Mouse (Mus musculus): ENCODE measurements at regions not wholly inside any gene's neighbourhood (a gene's known extent, or its start where the extent isn't known, plus 50 kb on each side); places are given as distances from the start of the nearest gene placed in this dataset.
"Not testable (repeated sequence)": the region's sequence is repeated elsewhere in the genome, so short reads cannot be mapped to it uniquely, and the experiment has no call there.

DNA sequence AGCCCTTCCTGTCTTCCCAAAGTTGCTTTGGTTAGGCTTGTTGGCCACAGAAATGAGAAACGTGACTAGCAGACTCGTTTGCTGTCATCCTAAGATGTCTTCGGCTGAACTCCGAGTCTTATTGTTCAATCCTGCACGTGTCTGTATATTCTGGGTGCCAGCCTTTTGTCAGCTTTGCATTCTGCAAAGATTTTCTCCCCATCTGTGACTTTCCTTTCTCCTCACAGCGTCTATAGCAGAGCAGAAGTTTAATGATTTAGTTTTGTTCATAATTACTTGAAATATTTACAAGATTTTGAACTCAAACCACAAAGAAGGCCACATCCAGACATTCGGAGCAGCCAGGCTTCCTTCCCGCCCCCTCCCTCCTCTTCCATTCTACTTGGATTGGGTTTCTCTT is 152.5 kb downstream of the Kif26a start:
- Histone ChIP-seq H3K4me3 (replicated peaks; ENCODE audit: insufficient read depth, low read depth, low read length) (no peak overlapping the region), H3K27me3 (ENCODE audit: control insufficient read depth, insufficient read depth, low read length) (peaks cover 2% of the 10 kb centered on the region; the same call in 1 of the 2 replicates), H3K27ac (ENCODE audit: insufficient read depth, low read length) (no peak overlapping the region), H3K4me1 (ENCODE audit: control insufficient read depth, insufficient read depth, low read length) (peaks cover 13% of the 10 kb centered on the region)
- no peak for DNase-seq
- 84% methylated on average over 8 of the region's 8 CpGs for WGBS
- TF ChIP-seq POLR2A (IDR thresholded peaks at IDR 0.05; ENCODE audit: borderline replicate concordance, insufficient read depth, low read length) = no peak
- no peak for TF ChIP-seq CTCF (IDR thresholded peaks at IDR 0.05; ENCODE audit: borderline replicate concordance, insufficient read depth, low read depth, low read length)

GRCm38 (mm10) chr12:112299089-112299488 is 153.1 kb downstream of the Kif26a start:
- Histone ChIP-seq H3K27me3 (ENCODE audit: control insufficient read depth, insufficient read depth, low read length) (peaks cover 2% of the 10 kb centered on the region; the same call in 1 of the 2 replicates), H3K4me1 (ENCODE audit: control insufficient read depth, insufficient read depth, low read length) (peaks cover 13% of the 10 kb centered on the region), H3K4me3 (replicated peaks; ENCODE audit: insufficient read depth, low read depth, low read length) (no peak overlapping the region), H3K27ac (ENCODE audit: insufficient read depth, low read length) (no peak overlapping the region)
- DNase-seq = no peak
- 60% methylated on average over 5 of the region's 5 CpGs for WGBS
- TF ChIP-seq POLR2A (IDR thresholded peaks at IDR 0.05; ENCODE audit: borderline replicate concordance, insufficient read depth, low read length) (no peak), CTCF (IDR thresholded peaks at IDR 0.05; ENCODE audit: borderline replicate concordance, insufficient read depth, low read depth, low read length) (no peak)

DNA sequence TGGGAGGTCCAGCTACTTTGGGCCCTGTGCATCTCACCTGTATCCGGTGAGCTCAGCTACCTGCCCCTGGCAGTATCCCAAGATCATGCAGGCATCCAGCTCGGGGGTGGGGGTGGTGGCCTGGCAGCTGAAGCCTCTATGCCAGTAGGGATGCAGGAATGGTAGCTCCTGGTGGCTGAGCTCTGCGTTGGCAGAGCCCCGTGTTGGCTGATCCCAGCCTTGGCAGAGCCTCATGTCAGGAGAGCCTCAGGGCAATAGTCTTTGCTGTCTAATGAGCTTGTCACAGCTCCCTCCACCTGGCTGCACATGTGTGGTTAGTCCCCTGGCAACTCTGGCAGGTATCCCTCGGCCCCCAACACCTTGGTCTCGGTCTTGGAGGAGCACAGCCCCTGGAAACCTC is 153.6 kb downstream of the Kif26a start:
- H3K27ac ChIP-seq (ENCODE audit: insufficient read depth, low read length) = no peak overlapping the region
- TF ChIP-seq CTCF (IDR thresholded peaks at IDR 0.05; ENCODE audit: borderline replicate concordance, insufficient read depth, low read depth, low read length) = peak; percentile 3; the same call in 1 of the 2 replicates
- no peak for TF ChIP-seq POLR2A (IDR thresholded peaks at IDR 0.05; ENCODE audit: borderline replicate concordance, insufficient read depth, low read length)

DNA sequence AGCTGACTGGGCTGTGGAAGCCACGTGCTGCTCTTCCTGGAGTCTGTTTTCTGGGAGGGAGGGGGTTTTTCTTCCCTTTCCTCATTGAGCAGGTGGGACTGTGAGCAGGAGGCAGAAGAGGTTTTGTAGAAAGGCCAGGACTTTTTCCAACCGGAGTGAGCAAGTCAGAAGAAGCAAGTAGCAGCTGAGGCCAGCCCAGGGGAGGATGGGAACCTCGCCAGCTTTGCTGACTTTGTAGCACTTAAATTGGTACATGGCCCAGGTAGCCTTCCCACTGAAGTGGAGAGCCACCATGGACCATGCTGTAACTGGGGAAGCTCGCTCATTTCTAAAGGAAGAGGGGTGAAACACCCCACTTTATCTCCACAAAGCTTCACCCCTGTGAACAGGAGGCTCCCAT is 154.1 kb downstream of the Kif26a start:
- peaks cover 13% of the 10 kb centered on the region for H3K4me1 ChIP-seq (ENCODE audit: control insufficient read depth, insufficient read depth, low read length)
- TF ChIP-seq POLR2A (IDR thresholded peaks at IDR 0.05; ENCODE audit: borderline replicate concordance, insufficient read depth, low read length) (no peak), CTCF (IDR thresholded peaks at IDR 0.05; ENCODE audit: borderline replicate concordance, insufficient read depth, low read depth, low read length) (no peak)
- no peak for DNase-seq
- no peak overlapping the region for H3K27ac ChIP-seq (ENCODE audit: insufficient read depth, low read length)
- 38% methylated on average over 4 of the region's 4 CpGs for WGBS
- no peak overlapping the region for H3K4me3 ChIP-seq (replicated peaks; ENCODE audit: insufficient read depth, low read depth, low read length)
- peaks cover 2% of the 10 kb centered on the region; the same call in 1 of the 2 replicates for H3K27me3 ChIP-seq (ENCODE audit: control insufficient read depth, insufficient read depth, low read length)

More for the DNA sequence above, 153.6 kb downstream of the Kif26a start:
- WGBS = 7% methylated on average over 6 of the region's 6 CpGs
- peaks cover 2% of the 10 kb centered on the region; the same call in 1 of the 2 replicates for H3K27me3 ChIP-seq (ENCODE audit: control insufficient read depth, insufficient read depth, low read length)
- no peak overlapping the region for H3K4me3 ChIP-seq (replicated peaks; ENCODE audit: insufficient read depth, low read depth, low read length)
- peak; percentile 27 to 46 for DNase-seq
- H3K4me1 ChIP-seq (ENCODE audit: control insufficient read depth, insufficient read depth, low read length) = peaks cover 13% of the 10 kb centered on the region

- 33% methylated on average over 13 of the region's 13 CpGs for WGBS
- Histone ChIP-seq H3K27ac (ENCODE audit: insufficient read depth, low read length) (no peak overlapping the region), H3K27me3 (ENCODE audit: control insufficient read depth, insufficient read depth, low read length) (peaks cover 2% of the 10 kb centered on the region; the same call in 1 of the 2 replicates), H3K4me3 (replicated peaks; ENCODE audit: insufficient read depth, low read depth, low read length) (no peak overlapping the region), H3K4me1 (ENCODE audit: control insufficient read depth, insufficient read depth, low read length) (peaks cover 13% of the 10 kb centered on the region)
- no peak for DNase-seq
- TF ChIP-seq POLR2A (IDR thresholded peaks at IDR 0.05; ENCODE audit: borderline replicate concordance, insufficient read depth, low read length) (no peak), CTCF (IDR thresholded peaks at IDR 0.05; ENCODE audit: borderline replicate concordance, insufficient read depth, low read depth, low read length) (no peak)
These were observed 155.4 kb downstream of the Kif26a start for GRCm38 (mm10) chr12:112301411-112301891.

DNA sequence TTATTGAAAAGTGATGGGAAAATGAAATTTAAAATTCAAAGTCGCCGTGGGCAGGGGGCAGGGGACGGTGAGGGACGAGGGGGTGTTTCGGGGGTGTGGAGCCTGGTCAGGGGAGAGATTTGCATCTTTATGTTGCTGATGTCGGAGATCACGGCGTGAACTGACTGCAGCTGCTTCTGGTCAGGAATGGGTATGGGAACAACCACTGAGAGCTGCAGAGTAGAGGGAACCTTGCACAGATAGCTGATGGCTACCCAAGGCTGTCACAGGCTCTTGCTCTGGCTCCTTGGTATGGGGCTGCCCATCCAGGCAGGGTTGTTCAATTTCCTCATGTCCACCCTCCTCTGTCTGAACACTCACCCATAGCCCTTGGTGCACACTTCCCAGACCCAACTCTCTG is 155.9 kb downstream of the Kif26a start:
- no peak for DNase-seq
- TF ChIP-seq POLR2A (IDR thresholded peaks at IDR 0.05; ENCODE audit: borderline replicate concordance, insufficient read depth, low read length) (no peak), CTCF (IDR thresholded peaks at IDR 0.05; ENCODE audit: borderline replicate concordance, insufficient read depth, low read depth, low read length) (no peak)
- Histone ChIP-seq H3K27ac (ENCODE audit: insufficient read depth, low read length) (no peak overlapping the region), H3K27me3 (ENCODE audit: control insufficient read depth, insufficient read depth, low read length) (no peaks in the 10 kb centered on the region), H3K4me1 (ENCODE audit: control insufficient read depth, insufficient read depth, low read length) (peaks cover 13% of the 10 kb centered on the region), H3K4me3 (replicated peaks; ENCODE audit: insufficient read depth, low read depth, low read length) (no peak overlapping the region)
- WGBS = 47% methylated on average over 8 of the region's 8 CpGs

GRCm38 (mm10) chr12:112306208-112306607 is 160.2 kb downstream of the Kif26a start:
- Histone ChIP-seq H3K4me3 (replicated peaks; ENCODE audit: insufficient read depth, low read depth, low read length) (no peak overlapping the region), H3K27ac (ENCODE audit: insufficient read depth, low read length) (no peak overlapping the region), H3K27me3 (ENCODE audit: control insufficient read depth, insufficient read depth, low read length) (no peaks in the 10 kb centered on the region), H3K4me1 (ENCODE audit: control insufficient read depth, insufficient read depth, low read length) (no peaks in the 10 kb centered on the region)
- TF ChIP-seq POLR2A (IDR thresholded peaks at IDR 0.05; ENCODE audit: borderline replicate concordance, insufficient read depth, low read length) (no peak), CTCF (IDR thresholded peaks at IDR 0.05; ENCODE audit: borderline replicate concordance, insufficient read depth, low read depth, low read length) (no peak)
- WGBS = 63% methylated on average over 7 of the region's 7 CpGs
- no peak for DNase-seq

GRCm38 (mm10) chr12:112308016-112308415 is 162.0 kb downstream of the Kif26a start:
- Histone ChIP-seq H3K27ac (ENCODE audit: insufficient read depth, low read length) (no peak overlapping the region), H3K4me3 (replicated peaks; ENCODE audit: insufficient read depth, low read depth, low read length) (no peak overlapping the region), H3K4me1 (ENCODE audit: control insufficient read depth, insufficient read depth, low read length) (no peaks in the 10 kb centered on the region), H3K27me3 (ENCODE audit: control insufficient read depth, insufficient read depth, low read length) (no peaks in the 10 kb centered on the region)
- DNase-seq = no peak
- TF ChIP-seq POLR2A (IDR thresholded peaks at IDR 0.05; ENCODE audit: borderline replicate concordance, insufficient read depth, low read length) (no peak), CTCF (IDR thresholded peaks at IDR 0.05; ENCODE audit: borderline replicate concordance, insufficient read depth, low read depth, low read length) (no peak)

- WGBS = 89% methylated on average over 13 of the region's 13 CpGs
- H3K4me1 ChIP-seq (ENCODE audit: control insufficient read depth, insufficient read depth, low read length); H3K27me3 ChIP-seq (ENCODE audit: control insufficient read depth, insufficient read depth, low read length); H3K4me3 ChIP-seq (replicated peaks; ENCODE audit: insufficient read depth, low read depth, low read length); DNase-seq; H3K27ac ChIP-seq (ENCODE audit: insufficient read depth, low read length): not testable (repeated sequence)
These were observed 163.1 kb downstream of the Kif26a start for GRCm38 (mm10) chr12:112309096-112309495.
